Mouse (Mus musculus) midbrain, postnatal 0 days (tissue): Measurements from ENCODE around the gene Zfyve16. TPM values are rescaled to one million over a fixed set of nuclear protein-coding genes. Genes with fewer than 3 reads are reported as not detected.

ENCODE experiments used
- ATAC-seq: fragments of 200-750 bp; cut with Nextera tagmentation; 2 replicates; pipeline ENCODE4 v1.8.0; 2017; ENCODE audit warnings: moderate number of reproducible peaks, mild to moderate bottlenecking, moderate TSS enrichment, moderate library complexity; ENCODE audit not compliant: low FRiP score
- DNase-seq: peaks from one replicate; pipeline ENCODE4 v3.0.0-alpha.2; 2015; ENCODE audit warnings: low spot score
- H3K27ac ChIP-seq: fragments of 300-500 bp; sonication (generic); 2 replicates; pipeline ENCODE4 v1.5.1; 2014; ENCODE audit warnings: low read depth, mild to moderate bottlenecking, low read length, mixed read lengths
- H3K27me3 ChIP-seq: fragments of 300-500 bp; sonication (generic); 2 replicates; pipeline ENCODE4 v1.6.1; 2014; ENCODE audit warnings: low read length, control low read depth, mixed read lengths; ENCODE audit not compliant: insufficient read depth
- H3K36me3 ChIP-seq: fragments of 300-500 bp; sonication (generic); 2 replicates; pipeline ENCODE4 v1.6.1; 2014; ENCODE audit warnings: low read length, control low read depth, mixed read lengths; ENCODE audit not compliant: insufficient read depth
- H3K4me1 ChIP-seq: fragments of 300-500 bp; sonication (generic); 2 replicates; pipeline ENCODE4 v1.6.1; 2014; ENCODE audit warnings: mild to moderate bottlenecking, control low read depth, antibody characterized with exemption, low read length, mixed read lengths; ENCODE audit not compliant: insufficient read depth
- H3K4me2 ChIP-seq: fragments of 300-500 bp; sonication (generic); 2 replicates; pipeline ENCODE4 v1.6.1; 2014; ENCODE audit warnings: low read depth, mild to moderate bottlenecking, low read length, mixed read lengths; ENCODE audit not compliant: poor library complexity, severe bottlenecking
- H3K4me3 ChIP-seq: fragments of 300-500 bp; sonication (generic); 2 replicates; pipeline ENCODE4 v1.5.1; 2014; ENCODE audit warnings: low read depth, mild to moderate bottlenecking, low read length, moderate library complexity
- H3K9ac ChIP-seq: fragments of 300-500 bp; sonication (generic); replicated peaks from 2 replicates; pipeline ENCODE4 v1.6.1; 2014; ENCODE audit warnings: mild to moderate bottlenecking, low read length, moderate library complexity, mixed read lengths; ENCODE audit not compliant: poor library complexity, severe bottlenecking
- H3K9me3 ChIP-seq: fragments of 300-500 bp; sonication (generic); 2 replicates; pipeline ENCODE4 v1.6.1; 2016; ENCODE audit warnings: low read length, control low read depth
- CTCF ChIP-seq: IDR thresholded peaks from 2 replicates; pipeline ENCODE4 v1.5.1; 2016; ENCODE audit warnings: antibody characterized with exemption, mild to moderate bottlenecking
- WGBS: fragments of 180-500 bp; shearing (Covaris S2); extraction: QIAGEN DNeasy Blood & Tissue Kit; methylation state at CpG from one replicate; pipeline ENCODE4 v1.1.7; 2014; 5-methylcytosine and 5-hydroxymethylcytosine counted together
- polyA plus RNA-seq: library from polyadenylated mRNA; unstranded; fragments of >200 nt; fragmentation: Nextera tagmentation; extraction: Ambion mirVana; gene quantifications from 2 replicates; pipeline ENCODE4 v1.2.1, GENCODE M21; 2015
- total RNA-seq: library from RNA; depleted of rRNA; stranded (reverse); fragments of >200 nt; gene quantifications from 2 replicates; pipeline ENCODE4 v1.2.3, GENCODE M21; 2014

Gene Zfyve16
- total and polyA plus RNA-seq, 2 experiments from 2014 or later = 6.1 to 18.3 TPM

DNA sequence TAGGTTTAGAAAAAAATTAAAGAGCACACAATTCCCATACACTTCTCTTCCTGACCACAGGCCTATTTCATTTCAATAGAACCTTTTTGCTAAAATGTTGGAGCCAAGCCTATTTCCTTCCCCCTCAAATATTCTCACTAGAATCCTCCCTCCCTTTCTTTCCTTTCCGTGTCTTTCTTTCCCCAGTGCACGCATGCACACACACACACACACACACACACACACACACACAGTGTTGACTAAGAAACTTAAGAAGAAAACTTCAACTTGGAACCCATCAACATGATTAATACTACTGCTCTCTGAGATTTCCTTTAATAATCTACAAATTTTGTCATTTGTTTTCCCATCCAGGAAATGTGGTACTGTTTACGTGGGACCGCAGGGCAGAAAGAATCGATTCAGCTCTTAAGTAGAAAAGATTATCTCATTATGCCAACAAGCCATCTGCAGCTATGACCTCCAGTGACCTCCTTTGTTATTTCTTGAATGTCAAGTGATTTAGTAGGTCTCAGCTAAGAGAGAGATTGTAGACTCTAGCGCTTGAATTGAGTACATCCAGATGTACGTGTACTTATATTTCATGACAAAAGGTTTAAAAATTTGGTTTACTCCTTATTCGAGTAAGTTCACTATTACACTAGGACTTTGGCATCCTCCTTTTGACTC lies 25.9 kb upstream of the Zfyve16 start:
- no peak for TF ChIP-seq CTCF
- DNase-seq (peak; percentile 13), ATAC-seq (no peak)
- WGBS = 24% methylated on average over 8 of the region's 8 CpGs
- Histone ChIP-seq H3K27ac (no peak overlapping the region), H3K4me3 (no peak overlapping the region), H3K27me3 (no peaks in the 10 kb centered on the region), H3K9ac (no peak overlapping the region), H3K4me1 (no peaks in the 10 kb centered on the region), H3K9me3 (no peaks in the 10 kb centered on the region), H3K36me3 (no peaks in the 10 kb centered on the region), H3K4me2 (no peak overlapping the region)

DNA sequence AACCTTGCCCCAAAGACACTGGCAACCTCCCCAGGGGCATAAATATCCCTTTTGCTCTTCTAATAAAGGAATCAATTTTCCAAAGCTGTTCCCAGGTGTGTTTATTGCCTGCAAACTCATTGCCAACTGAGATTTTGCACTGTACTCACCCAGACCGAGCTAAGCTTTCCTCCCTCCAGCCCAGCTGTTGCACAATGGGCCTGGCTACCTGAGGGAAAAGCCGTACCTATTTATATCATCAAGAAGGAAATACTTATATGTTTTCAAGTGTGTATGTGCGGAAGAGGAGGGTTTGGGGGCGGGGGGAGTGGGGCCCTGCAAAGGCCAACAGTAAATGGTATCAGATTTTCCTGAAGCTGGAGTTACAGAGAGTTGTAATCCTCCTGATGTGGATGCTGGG lies 16.4 kb upstream of the Zfyve16 start:
- H3K9ac ChIP-seq = no peak overlapping the region
- no peaks in the 10 kb centered on the region for H3K27me3 ChIP-seq
- no peak overlapping the region for H3K4me2 ChIP-seq
- 82% methylated on average over 4 of the region's 4 CpGs for WGBS
- no peak overlapping the region for H3K4me3 ChIP-seq
- no peaks in the 10 kb centered on the region for H3K9me3 ChIP-seq
- H3K4me1 ChIP-seq = no peaks in the 10 kb centered on the region
- H3K27ac ChIP-seq = no peak overlapping the region
- H3K36me3 ChIP-seq = no peaks in the 10 kb centered on the region
- ATAC-seq (no peak), DNase-seq (no peak)
- TF ChIP-seq CTCF = no peak

DNA sequence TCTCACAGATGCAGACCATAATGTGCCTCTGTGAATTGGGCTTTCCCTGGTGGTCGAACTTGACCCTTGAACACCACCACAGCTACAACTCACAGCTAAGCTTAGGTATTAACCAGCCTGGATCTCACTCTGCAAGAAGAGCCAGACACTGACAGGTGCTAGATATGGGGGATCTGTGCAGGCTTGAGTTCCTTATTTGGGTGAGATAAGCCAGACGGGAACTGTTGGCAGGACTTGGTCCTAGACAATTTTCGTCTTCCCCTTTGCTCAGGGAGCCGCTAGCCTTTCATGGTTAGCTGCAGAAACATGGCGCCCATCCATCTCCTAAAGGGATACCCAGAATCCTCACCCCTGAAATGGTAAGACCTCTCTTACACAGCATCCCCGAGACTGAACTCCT lies 10.3 kb upstream of the Zfyve16 start:
- H3K27ac ChIP-seq = no peak overlapping the region
- DNase-seq = no peak
- 89% methylated on average over 6 of the region's 6 CpGs for WGBS
- H3K9ac ChIP-seq = no peak overlapping the region
- H3K27me3 ChIP-seq = no peaks in the 10 kb centered on the region
- no peaks in the 10 kb centered on the region for H3K4me1 ChIP-seq
- no peaks in the 10 kb centered on the region for H3K36me3 ChIP-seq
- no peaks in the 10 kb centered on the region for H3K9me3 ChIP-seq
- no peak for TF ChIP-seq CTCF
- H3K4me3 ChIP-seq = no peak overlapping the region
- H3K4me2 ChIP-seq = no peak overlapping the region
- no peak for ATAC-seq

DNA sequence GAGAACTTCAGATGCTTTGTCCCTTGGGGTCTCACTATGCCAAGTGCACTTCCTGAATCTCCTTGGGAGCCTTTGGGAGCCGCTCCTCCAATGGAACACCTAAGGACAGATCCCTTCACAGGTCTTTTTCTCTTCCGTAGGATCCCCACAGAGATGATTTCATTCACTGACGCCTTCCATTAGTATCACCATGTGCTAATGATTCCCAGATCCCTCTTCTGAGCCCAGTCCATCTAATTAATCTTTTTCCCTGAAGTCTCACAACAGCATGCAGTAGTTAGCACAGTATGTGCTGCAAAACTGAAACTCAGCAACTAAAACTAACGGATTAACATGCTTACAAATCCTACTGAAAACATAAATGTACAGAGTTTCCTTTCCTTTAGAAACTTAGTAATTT lies 8.5 kb upstream of the Zfyve16 start:
- Histone ChIP-seq H3K36me3 (no peaks in the 10 kb centered on the region), H3K4me1 (no peaks in the 10 kb centered on the region), H3K9me3 (no peaks in the 10 kb centered on the region), H3K4me2 (no peak overlapping the region), H3K9ac (no peak overlapping the region), H3K4me3 (no peak overlapping the region), H3K27ac (no peak overlapping the region), H3K27me3 (no peaks in the 10 kb centered on the region)
- TF ChIP-seq CTCF = no peak
- ATAC-seq = no peak
- peak; percentile 8 for DNase-seq
- WGBS = 59% methylated on average over 4 of the region's 4 CpGs

DNA sequence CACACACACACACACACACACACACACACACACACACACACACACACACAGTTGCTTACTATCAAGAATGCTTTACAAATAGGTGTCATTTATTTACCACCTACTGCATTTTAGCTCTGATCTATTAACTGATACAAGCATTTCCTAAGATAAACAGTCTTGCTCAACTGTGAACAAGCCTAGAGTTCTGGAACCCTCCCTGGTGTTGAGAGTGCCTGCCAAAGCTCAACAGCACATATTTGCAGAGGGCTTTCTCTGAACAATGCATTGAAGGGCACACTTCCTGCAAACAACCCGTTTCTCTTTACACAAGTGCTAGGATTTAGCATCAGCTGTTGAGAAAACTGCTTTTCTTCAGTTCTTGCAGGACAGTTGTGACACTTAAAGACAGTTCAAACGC lies 3.1 kb upstream of the Zfyve16 start:
- Histone ChIP-seq H3K9ac (no peak overlapping the region), H3K4me1 (no peaks in the 10 kb centered on the region), H3K27ac (no peak overlapping the region), H3K9me3 (no peaks in the 10 kb centered on the region), H3K36me3 (no peaks in the 10 kb centered on the region), H3K4me3 (no peak overlapping the region), H3K27me3 (no peaks in the 10 kb centered on the region), H3K4me2 (no peak overlapping the region)
- TF ChIP-seq CTCF = no peak
- WGBS = 50% methylated on average over 2 of the region's 2 CpGs
- DNase-seq = no peak
- ATAC-seq = no peak

DNA sequence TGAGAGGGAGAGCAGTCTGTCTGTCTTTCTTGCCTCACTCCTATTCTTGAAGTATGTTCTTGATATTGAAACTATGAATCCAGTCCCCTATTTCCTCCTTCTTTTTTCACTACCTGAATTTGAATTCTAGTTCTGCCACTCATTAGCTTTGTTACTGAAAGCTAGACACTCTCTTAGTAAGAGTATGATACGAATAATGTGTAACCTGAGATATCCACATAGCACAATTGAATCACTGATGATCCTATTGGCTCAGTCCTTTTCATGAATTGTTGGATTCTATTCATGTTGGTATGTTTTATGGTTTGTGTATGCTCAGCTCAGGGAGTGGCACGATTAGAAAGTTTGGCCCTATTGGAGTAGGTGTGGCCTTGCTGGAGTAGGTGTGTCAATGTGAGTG lies 1.5 kb upstream of the Zfyve16 start:
- TF ChIP-seq CTCF = no peak
- Histone ChIP-seq H3K27me3 (no peaks in the 10 kb centered on the region), H3K9me3 (no peaks in the 10 kb centered on the region), H3K4me1 (no peaks in the 10 kb centered on the region), H3K9ac (no peak overlapping the region), H3K4me2 (no peak overlapping the region), H3K27ac (no peak overlapping the region), H3K36me3 (no peaks in the 10 kb centered on the region), H3K4me3 (no peak overlapping the region)
- ATAC-seq = no peak
- no peak for DNase-seq
- 88% methylated on average over 2 of the region's 2 CpGs for WGBS
